Mouse (Mus musculus): ENCODE results near the gene Col24a1.

- TF ChIP-seq MAX (IDR thresholded peaks at IDR 0.05; ENCODE audit: low read depth), result no peak
- TF ChIP-seq TCF3 (IDR thresholded peaks at IDR 0.05; ENCODE audit: insufficient read length, low read depth), result no peak
- TF ChIP-seq USF1 (IDR thresholded peaks at IDR 0.05; ENCODE audit: low read depth), result no peak
- no peak for TF ChIP-seq E2F4 (IDR thresholded peaks at IDR 0.05; ENCODE audit: insufficient read depth)
- no peak for TF ChIP-seq POLR2A (IDR thresholded peaks at IDR 0.05; ENCODE audit: insufficient read length, low read depth)
- no peak for TF ChIP-seq MYOG (IDR thresholded peaks at IDR 0.05; ENCODE audit: control insufficient read depth in 1 of 3, insufficient read depth in 1 of 3, insufficient read length in 2 of 3, low read depth in 2 of 3)
These were observed 150.0 kb downstream of the Col24a1 start for GRCm38 (mm10) chr3:145442268-145442667.
